Mouse (Mus musculus) kidney, embryonic 16.5 days (tissue): ENCODE measurements around the gene Gm6793. TPM values are rescaled to one million over a fixed set of nuclear protein-coding genes. Genes with fewer than 3 reads are reported as not detected.

Source experiments
- ATAC-seq: fragments of 200-750 bp; cut with Nextera tagmentation; 2 replicates; pipeline ENCODE4 v1.8.0; 2017; ENCODE audit warnings: moderate TSS enrichment; ENCODE audit not compliant: low FRiP score, low TSS enrichment
- H3K27ac ChIP-seq: fragments of 300-500 bp; sonication (generic); 2 replicates; pipeline ENCODE4 v1.5.1; 2014; ENCODE audit warnings: low read length
- H3K27me3 ChIP-seq: fragments of 300-500 bp; sonication (generic); 2 replicates; pipeline ENCODE4 v1.6.1; 2014; ENCODE audit warnings: low read length, control low read depth, mixed read lengths; ENCODE audit not compliant: insufficient read depth
- H3K36me3 ChIP-seq: fragments of 300-500 bp; sonication (generic); 2 replicates; pipeline ENCODE4 v1.6.1; 2014; ENCODE audit warnings: low read length, control low read depth, mixed read lengths; ENCODE audit not compliant: insufficient read depth
- H3K4me1 ChIP-seq: fragments of 300-500 bp; sonication (generic); 2 replicates; pipeline ENCODE4 v1.6.1; 2014; ENCODE audit warnings: low read length, control low read depth, mixed read lengths; ENCODE audit not compliant: insufficient read depth
- H3K4me2 ChIP-seq: fragments of 300-500 bp; sonication (generic); replicated peaks from 2 replicates; pipeline ENCODE4 v1.6.1; 2014; ENCODE audit warnings: low read depth, low read length
- H3K4me3 ChIP-seq: fragments of 300-500 bp; sonication (generic); 2 replicates; pipeline ENCODE4 v1.5.1; 2014; ENCODE audit warnings: mild to moderate bottlenecking, low read length
- H3K9ac ChIP-seq: fragments of 300-500 bp; sonication (generic); replicated peaks from 2 replicates; pipeline ENCODE4 v1.6.1; 2014; ENCODE audit warnings: low read length
- H3K9me3 ChIP-seq: fragments of 300-500 bp; sonication (generic); 2 replicates; pipeline ENCODE4 v1.6.1; 2016; ENCODE audit warnings: low read length, control low read depth
- WGBS: fragments of 180-500 bp; shearing (Covaris S2); extraction: QIAGEN DNeasy Blood & Tissue Kit; methylation state at CpG from one replicate; pipeline ENCODE4 v1.1.7; 2014; 5-methylcytosine and 5-hydroxymethylcytosine counted together
- polyA plus RNA-seq: library from polyadenylated mRNA; unstranded; fragments of >200 nt; fragmentation: Nextera tagmentation; extraction: Ambion mirVana; gene quantifications from 2 replicates; pipeline ENCODE4 v1.2.1, GENCODE M21; 2015

Gm6793 gene
- polyA plus RNA-seq, 1 experiment from 2014 or later = 0.75 TPM

DNA sequence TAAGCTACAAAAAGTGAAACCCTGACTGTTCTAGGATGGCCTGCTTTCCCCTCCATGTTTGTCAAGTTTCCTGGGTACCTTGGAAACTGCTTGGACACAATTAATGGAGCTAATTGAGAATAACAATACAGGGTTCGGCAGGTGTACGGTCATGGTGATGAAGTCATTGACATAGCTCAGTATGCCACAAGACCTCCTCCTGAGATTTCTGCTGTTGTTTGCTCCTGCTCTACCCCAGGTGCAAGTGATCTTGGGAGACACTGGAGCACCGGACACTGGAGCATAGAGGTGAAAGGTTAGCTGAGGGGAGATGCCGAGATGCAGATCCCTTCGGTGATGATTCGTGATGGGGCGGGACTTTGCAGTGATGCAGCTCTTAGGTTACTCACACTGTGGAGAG lies 18.2 kb upstream of the Gm6793 start:
- Histone ChIP-seq H3K27me3 (no peaks in the 10 kb centered on the region), H3K4me3 (no peak overlapping the region), H3K36me3 (no peaks in the 10 kb centered on the region), H3K4me1 (no peaks in the 10 kb centered on the region), H3K9ac (no peak overlapping the region), H3K9me3 (no peaks in the 10 kb centered on the region), H3K27ac (no peak overlapping the region), H3K4me2 (no peak overlapping the region)
- WGBS = 51% methylated on average over 7 of the region's 7 CpGs
- ATAC-seq = no peak

GRCm38 (mm10) chr8:112030663-112031062 lies 15.8 kb upstream of the Gm6793 start:
- no peak for ATAC-seq
- no peak overlapping the region for H3K9ac ChIP-seq
- WGBS = 68% methylated on average over 6 of the region's 6 CpGs
- H3K27ac ChIP-seq = no peak overlapping the region
- H3K4me2 ChIP-seq = no peak overlapping the region
- H3K36me3 ChIP-seq = no peaks in the 10 kb centered on the region
- H3K4me3 ChIP-seq = no peak overlapping the region
- H3K9me3 ChIP-seq = no peaks in the 10 kb centered on the region
- no peaks in the 10 kb centered on the region for H3K27me3 ChIP-seq
- no peaks in the 10 kb centered on the region for H3K4me1 ChIP-seq

DNA sequence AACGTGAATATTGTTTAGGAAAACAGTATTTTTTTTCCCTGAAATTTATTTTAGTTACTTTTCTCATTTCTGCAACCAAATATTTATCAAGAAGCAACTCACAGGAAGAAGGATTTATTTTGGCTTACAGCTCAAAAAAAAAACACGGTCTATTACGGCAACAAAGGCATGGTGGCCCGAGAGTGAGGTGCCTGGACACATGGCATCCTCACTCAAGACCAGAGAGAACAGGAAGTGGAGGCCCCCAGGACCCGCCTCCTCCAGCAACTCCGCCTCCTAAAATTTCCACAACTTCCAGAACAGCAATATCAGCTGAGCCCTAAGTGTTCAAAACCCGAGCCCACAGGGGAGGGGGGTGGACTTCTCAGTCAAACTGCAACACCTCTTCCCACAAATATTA lies 14.6 kb upstream of the Gm6793 start:
- Histone ChIP-seq H3K9me3 (no peaks in the 10 kb centered on the region), H3K9ac (no peak overlapping the region), H3K4me1 (no peaks in the 10 kb centered on the region), H3K27me3 (no peaks in the 10 kb centered on the region), H3K4me2 (no peak overlapping the region), H3K4me3 (no peak overlapping the region), H3K27ac (no peak overlapping the region), H3K36me3 (no peaks in the 10 kb centered on the region)
- 82% methylated on average over 7 of the region's 7 CpGs for WGBS
- no peak for ATAC-seq

GRCm38 (mm10) chr8:112011816-112012242 lies 3.0 kb downstream of the Gm6793 start:
- Histone ChIP-seq H3K9ac (peak overlapping the region; percentile 92), H3K4me3 (peak overlapping the region; percentile 99), H3K36me3 (0 out of 2 replicates have a peak, but pooled peaks cover 5% of the 10 kb centered on the region), H3K27me3 (no peaks in the 10 kb centered on the region), H3K4me2 (peak overlapping the region; percentile 66), H3K4me1 (peaks cover 16% of the 10 kb centered on the region), H3K27ac (peak overlapping the region; percentile 84), H3K9me3 (no peaks in the 10 kb centered on the region)
- ATAC-seq = no peak; the same call in none of the 2 replicates
- under 1% methylated on average over 40 of the region's 40 CpGs for WGBS

GRCm38 (mm10) chr8:112010997-112011815 lies 3.6 kb downstream of the Gm6793 start, which contains the start of the genes Kars and Terf2ip:
Kars (minus strand) TSS chr8:112011323.
Terf2ip (plus strand) TSS chr8:112011398.
- H3K27me3 ChIP-seq = no peaks in the 10 kb centered on the region
- peak within 1 kb of the TSS; percentile 84 for H3K27ac ChIP-seq
- under 1% methylated on average over 61 of the region's 61 CpGs for WGBS
- peak; percentile 95 for ATAC-seq
- H3K9me3 ChIP-seq = no peaks in the 10 kb centered on the region
- H3K4me2 ChIP-seq = peak within 1 kb of the TSS; percentile 66
- peak within 1 kb of the TSS; percentile 99 for H3K4me3 ChIP-seq
- peak within 1 kb of the TSS; percentile 92 for H3K9ac ChIP-seq
- peaks cover 16% of the 10 kb centered on the region for H3K4me1 ChIP-seq
- H3K36me3 ChIP-seq = 0 out of 2 replicates have a peak, but pooled peaks cover 5% of the 10 kb centered on the region

GRCm38 (mm10) chr8:112009558-112009957 lies 5.3 kb downstream of the Gm6793 start:
- Histone ChIP-seq H3K36me3 (peaks cover 11% of the 10 kb centered on the region), H3K4me3 (no peak overlapping the region), H3K9me3 (no peaks in the 10 kb centered on the region), H3K27me3 (no peaks in the 10 kb centered on the region), H3K4me2 (no peak overlapping the region), H3K4me1 (peaks cover 16% of the 10 kb centered on the region), H3K27ac (no peak overlapping the region), H3K9ac (no peak overlapping the region)
- WGBS = 87% methylated on average over 7 of the region's 7 CpGs
- no peak for ATAC-seq

GRCm38 (mm10) chr8:112007669-112008068 lies 7.2 kb downstream of the Gm6793 start:
- H3K36me3 ChIP-seq = peaks cover 27% of the 10 kb centered on the region
- no peaks in the 10 kb centered on the region for H3K27me3 ChIP-seq
- ATAC-seq = no peak
- peaks cover 10% of the 10 kb centered on the region for H3K4me1 ChIP-seq
- H3K4me3 ChIP-seq = no peak overlapping the region
- H3K27ac ChIP-seq = no peak overlapping the region
- 93% methylated on average over 2 of the region's 2 CpGs for WGBS
- no peak overlapping the region for H3K9ac ChIP-seq
- H3K4me2 ChIP-seq = no peak overlapping the region
- no peaks in the 10 kb centered on the region for H3K9me3 ChIP-seq

DNA sequence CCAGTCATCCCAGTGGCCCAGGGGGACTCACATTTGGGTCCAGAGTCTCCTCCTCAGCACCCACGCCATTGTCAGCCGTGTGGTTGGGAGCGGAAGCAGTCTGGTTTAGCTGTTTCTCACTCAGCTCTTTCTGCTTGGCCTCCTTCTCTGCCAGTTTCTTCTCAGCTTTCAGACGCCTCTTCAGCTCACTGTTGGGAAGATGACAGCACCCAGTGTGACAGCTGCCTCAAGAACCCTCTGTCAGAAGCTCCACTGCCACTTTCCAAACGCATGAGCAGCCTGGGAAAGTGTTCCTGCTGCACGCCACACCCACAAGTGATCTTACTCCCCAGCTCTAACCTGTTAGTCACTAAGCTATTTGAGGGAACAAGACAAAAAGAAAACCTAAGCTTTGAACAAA lies 9.2 kb downstream of the Gm6793 start:
- peaks cover 6% of the 10 kb centered on the region for H3K4me1 ChIP-seq
- H3K36me3 ChIP-seq = peaks cover 48% of the 10 kb centered on the region
- 92% methylated on average over 6 of the region's 6 CpGs for WGBS

DNA sequence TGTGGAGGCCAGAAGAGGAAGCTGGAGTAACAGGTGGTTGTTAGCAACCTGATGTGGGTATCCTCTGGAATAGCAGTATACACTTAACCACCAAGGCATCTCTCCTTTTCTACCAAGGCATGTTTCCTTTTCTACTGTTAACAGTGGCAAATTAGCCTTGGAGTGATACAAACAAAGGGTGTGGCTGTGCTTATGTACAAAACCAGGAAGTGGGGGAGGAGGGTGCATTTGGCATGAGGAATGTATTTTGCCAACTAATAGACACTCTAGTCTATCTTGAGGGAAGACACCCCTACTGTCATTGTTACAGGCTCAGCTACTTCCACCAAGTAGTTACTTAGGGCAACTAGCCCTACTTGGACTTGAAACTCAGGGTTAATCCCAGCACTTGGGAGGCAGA lies 10.1 kb downstream of the Gm6793 start:
- peaks cover 56% of the 10 kb centered on the region for H3K36me3 ChIP-seq
- no peak overlapping the region for H3K4me2 ChIP-seq
- no peaks in the 10 kb centered on the region for H3K4me1 ChIP-seq
- H3K27ac ChIP-seq = no peak overlapping the region
- H3K4me3 ChIP-seq = no peak overlapping the region
- H3K9me3 ChIP-seq = no peaks in the 10 kb centered on the region
- H3K9ac ChIP-seq = no peak overlapping the region
- H3K27me3 ChIP-seq = no peaks in the 10 kb centered on the region
- ATAC-seq = no peak

More for the DNA sequence above, 9.2 kb downstream of the Gm6793 start:
- Histone ChIP-seq H3K9me3 (no peaks in the 10 kb centered on the region), H3K27ac (no peak overlapping the region), H3K27me3 (no peaks in the 10 kb centered on the region), H3K4me3 (no peak overlapping the region), H3K4me2 (no peak overlapping the region), H3K9ac (no peak overlapping the region)
- no peak for ATAC-seq

DNA sequence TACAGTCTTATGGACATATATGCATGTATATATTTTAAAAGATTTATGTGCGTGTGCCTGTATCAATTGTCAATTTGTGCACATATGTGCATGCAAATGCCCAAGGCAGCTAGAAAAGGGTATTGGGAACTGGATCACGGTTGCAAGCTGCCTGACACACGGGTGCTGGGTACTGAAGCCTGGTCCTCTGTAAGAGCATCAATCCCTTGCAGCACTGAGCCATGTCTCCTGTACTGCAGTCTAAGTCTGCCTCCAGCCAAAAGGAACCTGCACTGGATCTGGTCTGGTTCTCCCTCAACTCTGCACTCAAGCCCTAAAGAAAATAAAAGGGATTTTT lies 22.2 kb downstream of the Gm6793 start:
- Histone ChIP-seq H3K9me3 (no peaks in the 10 kb centered on the region), H3K4me3 (no peak overlapping the region), H3K27me3 (no peaks in the 10 kb centered on the region), H3K4me1 (peaks cover 8% of the 10 kb centered on the region), H3K36me3 (peaks cover 55% of the 10 kb centered on the region), H3K9ac (no peak overlapping the region), H3K27ac (no peak overlapping the region), H3K4me2 (peak overlapping the region; percentile 79)
- WGBS = 79% methylated on average over 3 of the region's 3 CpGs
- ATAC-seq = no peak
